Mouse (Mus musculus) heart, adult 2 months (tissue): ENCODE data around the gene 2300003K06Rik. TPM values are rescaled to one million over a fixed set of nuclear protein-coding genes. Genes with fewer than 3 reads are reported as not detected.
"Not testable (repeated sequence)": the region's sequence is repeated elsewhere in the genome, so short reads cannot be mapped to it uniquely, and the experiment has no call there.

Experiments
- DNase-seq, 2 experiments: peaks; one replicate each; pipeline ENCODE4 v3.0.0; 2021
- H3K27ac ChIP-seq: fragments of 200-600 bp; 2 replicates; pipeline ENCODE4 v1.8.1; 2022
- H3K27me3 ChIP-seq: fragments of 200-500 bp; 2 replicates; pipeline ENCODE4 v1.6.1; 2012; ENCODE audit warnings: mild to moderate bottlenecking, low read length, inconsistent platforms, mixed read lengths; ENCODE audit not compliant: control insufficient read depth, insufficient read depth
- H3K36me3 ChIP-seq: fragments of 200-500 bp; 2 replicates; pipeline ENCODE4 v1.6.1; 2012; ENCODE audit warnings: low read length, inconsistent platforms; ENCODE audit not compliant: control insufficient read depth, insufficient read depth
- H3K4me1 ChIP-seq: fragments of 200-500 bp; 2 replicates; pipeline ENCODE4 v1.6.1; 2011; ENCODE audit warnings: low read length; ENCODE audit not compliant: control insufficient read depth, insufficient read depth
- H3K4me3 ChIP-seq: fragments of 200-600 bp; 2 replicates; pipeline ENCODE4 v1.8.1; 2022
- H3K79me2 ChIP-seq: fragments of 200-500 bp; replicated peaks from 2 replicates; pipeline ENCODE4 v1.6.1; 2012; ENCODE audit warnings: mild to moderate bottlenecking, inconsistent platforms, low read length, moderate library complexity, mixed read lengths; ENCODE audit not compliant: control insufficient read depth, insufficient read depth
- H3K9ac ChIP-seq: fragments of 200-500 bp; 2 replicates; pipeline ENCODE4 v1.6.1; 2012; ENCODE audit warnings: low read depth, mild to moderate bottlenecking, control low read depth, inconsistent platforms, low read length, mixed read lengths
- CTCF ChIP-seq: fragments of 200-600 bp; IDR thresholded peaks from 2 replicates; pipeline ENCODE4 v1.8.1; 2022; ENCODE audit warnings: antibody characterized with exemption, mild to moderate bottlenecking, moderate library complexity
- EP300 ChIP-seq: fragments of 200-500 bp; IDR thresholded peaks from 2 replicates; pipeline ENCODE4 v1.6.1; 2011; ENCODE audit warnings: low read depth, low read length, control low read depth; ENCODE audit not compliant: insufficient read depth
- POLR2A ChIP-seq: fragments of 200-500 bp; IDR thresholded peaks from 2 replicates; pipeline ENCODE4 v1.6.1; 2011; ENCODE audit warnings: mild to moderate bottlenecking, low read depth, low read length, control low read depth; ENCODE audit not compliant: insufficient read depth
- WGBS: fragments of 180-500 bp; shearing (Covaris S2); methylation state at CpG from one replicate; pipeline ENCODE4 v1.1.7; 2018; 5-methylcytosine and 5-hydroxymethylcytosine counted together
- intact Hi-C: fragments of 180-260 bp; cut with DNase I; formaldehyde crosslinking; loops from one replicate; pipeline ENCODE4 v1.15.1; 2025
- long read RNA-seq: library from polyadenylated mRNA; stranded (forward); transcript quantifications from one replicate; pipeline ENCODE4 v2.0.0, GENCODE M21; 2021
- polyA plus RNA-seq: library from polyadenylated mRNA; depleted of rRNA; stranded (reverse); fragments of >200 nt; gene quantifications from 2 replicates; pipeline ENCODE4 v1.2.3, GENCODE M21; 2012; rRNA removed
- total RNA-seq, 2 experiments: library from RNA; stranded (reverse); gene quantifications; 2 replicates each; pipeline ENCODE4 v1.2.3; 2021

2300003K06Rik gene
- total RNA-seq (not detected), polyA plus RNA-seq (not detected in 2 replicates)
- long read RNA-seq = 0 reads

- Histone ChIP-seq H3K27me3 (no peaks in the 10 kb centered on the region), H3K79me2 (no peaks in the 10 kb centered on the region), H3K9ac (no peak within 1 kb of the TSS), H3K36me3 (no peaks in the 10 kb centered on the region), H3K4me3 (no peak within 1 kb of the TSS), H3K4me1 (no peaks in the 10 kb centered on the region), H3K27ac (no peak within 1 kb of the TSS)
- DNase-seq = no peak
- intact Hi-C loops = no loop called here
- WGBS = 43% methylated on average over 1 of the region's 1 CpGs
- TF ChIP-seq POLR2A (no peak), EP300 (no peak), CTCF (no peak)
Measured at GRCm38 (mm10) chr11:99837966-99838365, at the start of gene 2300003K06Rik. 2300003K06Rik (minus strand) TSS chr11:99838066.

GRCm38 (mm10) chr11:99878887-99879286 is 41.0 kb upstream of the 2300003K06Rik start, which contains the start of gene Gm11567:
Gm11567 (plus strand) TSS chr11:99879187.
- H3K4me1 ChIP-seq, DNase-seq, H3K9ac ChIP-seq, H3K36me3 ChIP-seq, intact Hi-C loops, H3K4me3 ChIP-seq, H3K27me3 ChIP-seq, H3K79me2 ChIP-seq, H3K27ac ChIP-seq: not testable (repeated sequence)
- 22% methylated on average over 1 of the region's 1 CpGs for WGBS

GRCm38 (mm10) chr11:99873089-99873488 is 35.2 kb upstream of the 2300003K06Rik start, which contains the start of gene Krtap9-1:
Krtap9-1 (plus strand) TSS chr11:99873389.
- H3K4me3 ChIP-seq, H3K27ac ChIP-seq, H3K36me3 ChIP-seq, H3K27me3 ChIP-seq, H3K4me1 ChIP-seq, DNase-seq, H3K79me2 ChIP-seq, intact Hi-C loops, H3K9ac ChIP-seq: not testable (repeated sequence)
- WGBS = 57% methylated on average over 1 of the region's 1 CpGs

- H3K27ac ChIP-seq, DNase-seq, H3K79me2 ChIP-seq, intact Hi-C loops, H3K4me3 ChIP-seq, H3K36me3 ChIP-seq, H3K4me1 ChIP-seq, H3K9ac ChIP-seq, H3K27me3 ChIP-seq: not testable (repeated sequence)
- 30% methylated on average over 1 of the region's 1 CpGs for WGBS
Measured at GRCm38 (mm10) chr11:99864176-99864575, 26.3 kb upstream of the 2300003K06Rik start, which contains the start of gene Gm11559. Gm11559 (plus strand) TSS chr11:99864476.

- TF ChIP-seq CTCF (no peak), POLR2A (no peak), EP300 (no peak)
- WGBS = 57% methylated on average over 2 of the region's 2 CpGs
- DNase-seq = no peak
- Histone ChIP-seq H3K4me3 (no peak overlapping the region), H3K9ac (no peak overlapping the region), H3K36me3 (no peaks in the 10 kb centered on the region), H3K79me2 (no peaks in the 10 kb centered on the region), H3K27me3 (no peaks in the 10 kb centered on the region), H3K4me1 (no peaks in the 10 kb centered on the region), H3K27ac (no peak overlapping the region)
- intact Hi-C loops = no loop called here
Measured at GRCm38 (mm10) chr11:99858761-99859160, 20.9 kb upstream of the 2300003K06Rik start.

- H3K36me3 ChIP-seq = no peaks in the 10 kb centered on the region
- no peaks in the 10 kb centered on the region for H3K79me2 ChIP-seq
- no peak within 1 kb of the TSS for H3K27ac ChIP-seq
- 73% methylated on average over 2 of the region's 2 CpGs for WGBS
- TF ChIP-seq EP300 (no peak), POLR2A (no peak), CTCF (no peak)
- H3K4me1 ChIP-seq = no peaks in the 10 kb centered on the region
- intact Hi-C loops = no loop called here
- no peak within 1 kb of the TSS for H3K9ac ChIP-seq
- H3K27me3 ChIP-seq = no peaks in the 10 kb centered on the region
- no peak for DNase-seq
- H3K4me3 ChIP-seq = no peak within 1 kb of the TSS
Measured at GRCm38 (mm10) chr11:99857617-99858016, 19.8 kb upstream of the 2300003K06Rik start, which contains the start of gene Gm11568. Gm11568 (plus strand) TSS chr11:99857917.

- Histone ChIP-seq H3K79me2 (no peaks in the 10 kb centered on the region), H3K36me3 (no peaks in the 10 kb centered on the region), H3K4me1 (no peaks in the 10 kb centered on the region), H3K27ac (no peak overlapping the region), H3K9ac (no peak overlapping the region), H3K27me3 (no peaks in the 10 kb centered on the region), H3K4me3 (no peak overlapping the region)
- DNase-seq = no peak
- TF ChIP-seq CTCF (no peak), EP300 (no peak), POLR2A (no peak)
- 54% methylated on average over 3 of the region's 3 CpGs for WGBS
- intact Hi-C loops = no loop called here
Measured at GRCm38 (mm10) chr11:99854121-99854520, 16.3 kb upstream of the 2300003K06Rik start.
